Mouse (Mus musculus): ENCODE results near the gene Olfr589. TPM values are rescaled to one million over a fixed set of nuclear protein-coding genes. Genes with fewer than 3 reads are reported as not detected.

The Olfr589 gene
- not detected for total RNA-seq (2023)

DNA sequence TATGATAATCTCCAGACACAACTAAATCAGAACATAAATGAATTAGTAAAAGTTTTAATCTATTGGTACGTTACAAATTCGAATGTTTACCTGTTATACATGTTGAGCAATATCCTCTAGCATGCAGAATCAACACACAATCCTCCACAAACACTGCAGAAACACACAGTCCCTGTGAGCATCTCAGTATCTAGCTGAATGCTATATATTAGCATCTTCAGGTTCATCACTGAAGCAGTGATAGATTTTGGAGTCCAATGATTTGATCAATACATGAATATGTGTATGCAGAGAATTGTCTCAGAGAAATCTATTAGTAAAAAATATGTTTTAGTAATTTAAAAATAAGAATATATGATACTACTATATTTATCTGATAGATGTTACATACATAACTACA lies at the start of gene Olfr589:
TSS of gene Olfr589 (minus strand) at position 101 of the 400 bp plus-strand sequence.

DNA sequence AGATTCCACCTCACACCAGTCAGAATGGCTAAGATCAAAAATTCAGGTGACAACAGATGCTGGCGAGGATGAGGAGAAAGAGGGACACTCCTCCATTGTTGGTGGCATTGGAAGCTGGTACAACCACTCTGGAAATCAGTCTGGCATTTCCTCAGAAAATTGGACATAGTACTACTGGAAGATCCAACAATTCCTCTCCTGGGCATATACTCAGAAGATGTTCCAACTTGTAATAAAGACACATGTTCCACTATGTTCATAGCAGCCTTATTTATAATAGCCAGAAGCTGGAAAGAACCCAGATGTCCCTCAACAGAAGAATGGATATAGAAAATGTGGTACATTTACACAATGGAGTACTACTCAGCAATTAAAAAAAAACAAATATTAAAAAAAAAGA lies 28.3 kb upstream of the Olfr589 start, which contains the start of gene Olfr592:
TSS of gene Olfr592 (plus strand) at position 301 of the 400 bp plus-strand sequence.

DNA sequence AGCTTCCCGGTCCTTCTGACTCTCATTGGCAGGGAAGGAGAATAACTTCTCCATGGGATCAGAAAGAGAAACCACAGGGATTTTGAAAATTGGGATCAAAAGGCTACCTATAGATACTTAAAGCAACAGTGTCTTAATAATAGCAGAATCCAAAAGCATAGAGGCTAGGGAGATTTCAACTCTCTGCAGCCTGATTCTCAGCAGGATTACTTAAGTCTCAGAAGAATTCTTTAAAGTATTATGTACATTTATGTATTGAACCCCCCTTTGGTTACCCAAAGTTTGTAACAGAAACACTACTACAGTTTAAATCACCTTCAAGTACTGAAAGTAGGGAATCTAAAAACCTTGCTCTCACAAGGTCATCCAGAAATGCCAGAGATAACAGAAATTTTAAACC lies 22.1 kb upstream of the Olfr589 start, which contains the start of gene Olfr591:
TSS of gene Olfr591 (minus strand) at position 101 of the 400 bp plus-strand sequence.

DNA sequence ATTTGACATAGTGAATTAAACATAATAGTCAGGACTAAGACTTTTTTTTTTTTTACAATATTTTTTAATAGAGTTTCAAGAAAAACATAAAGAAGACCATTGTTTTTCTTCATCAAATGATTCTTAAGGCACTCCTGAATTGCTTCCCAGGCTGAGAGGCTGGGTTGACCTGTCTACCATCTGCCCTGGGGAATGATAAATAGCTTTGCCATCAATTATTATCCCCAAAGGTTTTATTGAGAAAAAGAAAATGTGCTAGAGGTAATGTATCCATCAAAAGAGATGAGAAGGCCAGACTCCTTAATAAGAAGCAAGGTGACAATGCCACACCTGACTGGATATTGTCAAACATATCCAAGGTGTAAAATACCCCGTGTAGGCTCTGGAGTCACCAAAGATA lies 15.6 kb downstream of the Olfr589 start, which contains the start of gene Olfr588-ps1:
TSS of gene Olfr588-ps1 (plus strand) at position 301 of the 400 bp plus-strand sequence.

DNA sequence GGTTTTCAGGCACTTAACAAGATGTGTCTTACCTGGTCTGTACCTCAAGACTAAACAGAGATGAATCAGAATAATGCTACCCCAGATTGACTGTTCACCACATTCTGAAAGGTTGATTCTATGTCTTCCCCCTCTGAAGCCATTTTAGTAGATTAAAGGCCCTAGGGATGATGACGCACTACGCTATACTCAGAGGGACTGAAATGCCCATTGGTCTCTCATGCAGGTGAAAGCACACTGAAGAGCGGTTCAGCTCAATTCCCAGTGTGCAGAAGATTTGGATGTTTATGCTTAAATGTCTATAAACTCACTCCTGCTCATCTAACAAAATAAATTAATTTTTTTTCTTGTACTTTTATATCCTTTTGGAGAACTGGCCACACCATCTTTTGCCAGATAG lies 30.6 kb downstream of the Olfr589 start, which contains the start of gene Olfr586:
TSS of gene Olfr586 (minus strand) at position 101 of the 400 bp plus-strand sequence.

Other genes with a start within 250 kb of the Olfr589 start
- gene Olfr571, start 238.8 kb downstream of the Olfr589 start, total RNA-seq (2023): not detected
- gene Olfr572, start 231.9 kb downstream of the Olfr589 start, total RNA-seq (2023): not detected
- gene Olfr573-ps1, start 213.8 kb downstream of the Olfr589 start, total RNA-seq (2023): not detected
- gene Olfr574, start 207.9 kb downstream of the Olfr589 start, total RNA-seq (2023): not detected
- not detected for gene Olfr575, start 197.6 kb downstream of the Olfr589 start, total RNA-seq (2023)
- not detected for gene Olfr576, start 193.7 kb downstream of the Olfr589 start, total RNA-seq (2023)
- gene Olfr577, start 180.4 kb downstream of the Olfr589 start, total RNA-seq (2023): not detected
- not detected for gene Olfr578, start 167.0 kb downstream of the Olfr589 start, total RNA-seq (2023)
- gene Olfr582, start 118.3 kb downstream of the Olfr589 start, total RNA-seq (2023): not detected
- not detected for gene Olfr583, start 105.1 kb downstream of the Olfr589 start, total RNA-seq (2023)
- not detected for gene Olfr584, start 74.5 kb downstream of the Olfr589 start, total RNA-seq (2023)
- not detected for gene Olfr585, start 58.6 kb downstream of the Olfr589 start, total RNA-seq (2023)
- not detected for gene Olfr586, start 30.7 kb downstream of the Olfr589 start, total RNA-seq (2023)
- not detected for gene Olfr588-ps1, start 15.5 kb downstream of the Olfr589 start, total RNA-seq (2023)
- not detected for gene Olfr591, start 22.0 kb upstream of the Olfr589 start, total RNA-seq (2023)
- not detected for gene Olfr592, start 28.4 kb upstream of the Olfr589 start, total RNA-seq (2023)
- gene Olfr593, start 55.5 kb upstream of the Olfr589 start, total RNA-seq (2023): not detected
- gene Olfr594, start 60.6 kb upstream of the Olfr589 start, total RNA-seq (2023): not detected
- not detected for gene Usp17ld, start 96.1 kb upstream of the Olfr589 start, total RNA-seq (2023)
- gene Olfr596, start 149.3 kb upstream of the Olfr589 start, total RNA-seq (2023): not detected
- not detected for gene Olfr597, start 160.0 kb upstream of the Olfr589 start, total RNA-seq (2023)
- gene Olfr598, start 167.2 kb upstream of the Olfr589 start, total RNA-seq (2023): not detected
- gene Olfr599, start 179.6 kb upstream of the Olfr589 start, total RNA-seq (2023): not detected
- not detected for gene Olfr600, start 193.3 kb upstream of the Olfr589 start, total RNA-seq (2023)
- gene Olfr601, start 206.3 kb upstream of the Olfr589 start, total RNA-seq (2023): not detected
- gene Olfr603, start 229.8 kb upstream of the Olfr589 start, total RNA-seq (2023): not detected

All from monocyte, adult 59 days (primary cell).